Mouse (Mus musculus) ES-E14 (cell line): ENCODE data around the gene Cd300a. TPM values are rescaled to one million over a fixed set of nuclear protein-coding genes. Genes with fewer than 3 reads are reported as not detected.

Experiments used
- DNase-seq: peaks from one replicate; pipeline ENCODE4 v3.0.0-alpha.2; 2013; ENCODE audit warnings: low read depth, low spot score
- H3K27ac ChIP-seq: 2 replicates; pipeline ENCODE4 v1.5.1; 2012; ENCODE audit warnings: low read depth, mild to moderate bottlenecking, low read length, moderate library complexity, mixed read lengths; ENCODE audit not compliant: poor library complexity, insufficient read depth, severe bottlenecking
- H3K36me3 ChIP-seq: 2 replicates; pipeline ENCODE4 v1.6.1; 2012; ENCODE audit warnings: mild to moderate bottlenecking, low read length, moderate library complexity, mixed read lengths; ENCODE audit not compliant: control insufficient read depth, poor library complexity, insufficient read depth, severe bottlenecking
- H3K4me1 ChIP-seq, 2 experiments: fragments of 150-350 bp in 1 of 2; sonication (generic) in 1 of 2; 2 replicates each; pipeline ENCODE4 v1.6.1; 2012; ENCODE audit warnings: low read length in 2 of 2, mild to moderate bottlenecking in 1 of 2, mixed read lengths in 1 of 2; ENCODE audit not compliant: control insufficient read depth in 2 of 2, insufficient read depth in 2 of 2, poor library complexity in 1 of 2
- H3K4me3 ChIP-seq, 2 experiments: fragments of 150-350 bp in 1 of 2; sonication (generic) in 1 of 2; 2 replicates each; pipeline ENCODE4 v1.5.1; 2012; ENCODE audit warnings: low read length in 2 of 2, low read depth in 1 of 2, mild to moderate bottlenecking in 1 of 2, mixed read lengths in 1 of 2; ENCODE audit not compliant: insufficient read depth in 1 of 2, poor library complexity in 1 of 2, severe bottlenecking in 1 of 2
- H3K9ac ChIP-seq: 2 replicates; pipeline ENCODE4 v1.6.1; 2012; ENCODE audit warnings: low read depth, mild to moderate bottlenecking, low read length, mixed read lengths; ENCODE audit not compliant: poor library complexity, insufficient read depth, severe bottlenecking
- H3K9me3 ChIP-seq: fragments of 150-350 bp; sonication (generic); 2 replicates; pipeline ENCODE4 v1.6.1; 2012; ENCODE audit warnings: low read depth, mild to moderate bottlenecking, low read length; ENCODE audit not compliant: control insufficient read depth, insufficient read depth
- CHD2 ChIP-seq: IDR thresholded peaks from 2 replicates; pipeline ENCODE4 v1.6.1; 2014; ENCODE audit warnings: mild to moderate bottlenecking, low read depth, low read length, inconsistent platforms
- HCFC1 ChIP-seq: IDR thresholded peaks from 2 replicates; pipeline ENCODE4 v1.6.1; 2012; ENCODE audit warnings: low read length, inconsistent platforms, borderline replicate concordance; ENCODE audit not compliant: insufficient read depth
- MAFK ChIP-seq: IDR thresholded peaks from 2 replicates; pipeline ENCODE4 v1.6.1; 2014; ENCODE audit warnings: mild to moderate bottlenecking, low read depth, low read length, inconsistent platforms; ENCODE audit not compliant: insufficient read depth
- ZC3H11A ChIP-seq: IDR thresholded peaks from 2 replicates; pipeline ENCODE4 v1.6.1; 2012; ENCODE audit warnings: low read depth, mild to moderate bottlenecking, inconsistent platforms, low read length, borderline replicate concordance
- ZNF384 ChIP-seq: IDR thresholded peaks from 2 replicates; pipeline ENCODE4 v1.6.1; 2012; ENCODE audit warnings: low read depth, low read length, inconsistent platforms
- in situ Hi-C, 2 experiments: fragments of 600-800 bp; cut with MboI; formaldehyde crosslinking; loops; one replicate each; pipeline ENCODE4 v1.15.1; 2025; ENCODE audit warnings: low sequenced_read_pairs in 2 of 2, inconsistent platforms in 1 of 2; ENCODE audit not compliant: unreplicated experiment in 2 of 2
- total RNA-seq: library from RNA; depleted of rRNA; stranded (reverse); fragments of 300-350 nt; gene quantifications from 2 replicates; pipeline ENCODE4 v1.2.3, GENCODE M21; 2012

Cd300a gene
- total RNA-seq, 1 experiment = 0.22 TPM

DNA sequence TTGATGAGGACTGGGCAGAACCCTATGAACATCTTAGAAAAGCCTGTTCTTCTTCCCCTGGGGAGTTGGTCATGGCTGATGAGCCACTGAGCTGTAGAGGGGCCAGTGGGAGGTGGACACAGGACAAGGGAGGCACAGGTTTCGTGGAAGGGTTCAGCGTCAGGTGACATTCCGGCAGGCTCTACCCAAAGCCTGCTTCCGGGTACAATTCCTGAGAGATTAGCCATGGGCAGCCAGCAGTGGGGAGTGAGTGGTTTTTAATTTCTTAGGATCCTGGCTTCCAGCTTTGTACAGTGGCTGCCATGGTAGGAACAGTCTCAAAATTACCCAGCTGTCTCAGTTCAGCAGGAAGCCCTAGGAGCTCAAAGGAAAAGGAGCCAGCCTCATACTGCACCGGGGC lies 42.8 kb upstream of the Cd300a start:
- no peak overlapping the region for H3K27ac ChIP-seq
- no peak for DNase-seq

DNA sequence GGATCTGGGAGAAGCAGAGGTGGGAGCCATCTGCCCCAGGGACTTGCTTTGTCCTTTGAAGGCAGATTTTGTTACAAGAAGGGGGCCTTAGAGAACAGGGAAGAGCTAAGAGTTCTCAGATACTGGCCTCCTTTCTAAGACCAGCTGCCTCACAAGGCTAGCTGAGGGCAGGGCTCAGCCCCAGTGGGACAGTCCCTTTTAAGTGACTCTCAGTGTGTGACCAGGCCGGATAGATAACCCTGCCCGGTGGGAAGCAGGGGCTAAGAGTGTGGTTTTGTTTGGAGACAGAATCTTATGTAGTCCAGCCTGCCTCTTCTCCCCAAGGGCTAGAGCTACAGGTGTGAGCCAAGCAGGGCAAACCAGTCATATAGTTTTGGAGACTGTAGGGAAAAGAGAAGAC lies 40.3 kb upstream of the Cd300a start:
- in situ Hi-C loops = no loop called here
- DNase-seq = no peak
- Histone ChIP-seq H3K9ac (no peak overlapping the region), H3K36me3 (no peaks in the 10 kb centered on the region; the same call in 1 of the 2 replicates), H3K9me3 (no peaks in the 10 kb centered on the region), H3K4me3 (no peak overlapping the region), H3K27ac (no peak overlapping the region), H3K4me1 (peaks cover 15 to 31% of the 10 kb centered on the region in 2 experiments; a peak in 3 of 4 replicates)
- no peak for TF ChIP-seq CHD2
- TF ChIP-seq ZNF384 = no peak
- TF ChIP-seq MAFK = no peak
- TF ChIP-seq ZC3H11A = no peak
- TF ChIP-seq HCFC1 = no peak

More for the DNA sequence above, 42.8 kb upstream of the Cd300a start:
- no peak for TF ChIP-seq ZNF384
- TF ChIP-seq ZC3H11A = no peak
- TF ChIP-seq MAFK = no peak
- no peak for TF ChIP-seq CHD2
- TF ChIP-seq HCFC1 = no peak
- Histone ChIP-seq H3K4me1 (peaks cover 13 to 26% of the 10 kb centered on the region in 2 experiments; a peak in 3 of 4 replicates), H3K4me3 (no peak overlapping the region), H3K9me3 (no peaks in the 10 kb centered on the region), H3K9ac (no peak overlapping the region), H3K36me3 (no peaks in the 10 kb centered on the region)
- in situ Hi-C loops = no loop called here

DNA sequence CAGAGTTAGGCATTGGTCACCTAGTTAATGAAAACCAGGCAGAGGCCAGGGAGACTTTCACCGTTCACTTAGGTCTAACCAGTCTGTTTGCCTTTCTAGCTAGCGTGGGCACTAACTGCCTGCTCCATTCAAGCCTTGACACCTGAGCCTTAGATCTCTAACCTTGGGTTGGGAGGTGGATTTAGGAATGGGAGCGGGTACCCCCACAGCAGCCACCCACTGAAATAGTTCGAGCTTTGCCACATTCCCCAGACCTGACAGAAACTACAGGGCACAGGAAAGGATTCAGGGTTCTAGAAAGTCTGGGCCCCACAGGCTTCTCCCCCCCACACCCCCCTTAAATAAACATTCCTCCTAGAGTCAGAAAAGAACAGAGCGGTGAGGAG lies 39.8 kb upstream of the Cd300a start:
- Histone ChIP-seq H3K36me3 (no peaks in the 10 kb centered on the region; the same call in 1 of the 2 replicates), H3K4me1 (peaks cover 15 to 28% of the 10 kb centered on the region in 2 experiments; a peak in 3 of 4 replicates), H3K9ac (no peak overlapping the region), H3K27ac (no peak overlapping the region), H3K9me3 (no peaks in the 10 kb centered on the region), H3K4me3 (peak overlapping the region in 1 of 2 experiments; percentile 67; a peak in 2 of 4 replicates)
- no peak for DNase-seq
- in situ Hi-C loops = no loop called here
- TF ChIP-seq ZNF384 (no peak), HCFC1 (no peak), ZC3H11A (no peak), MAFK (no peak), CHD2 (no peak)

DNA sequence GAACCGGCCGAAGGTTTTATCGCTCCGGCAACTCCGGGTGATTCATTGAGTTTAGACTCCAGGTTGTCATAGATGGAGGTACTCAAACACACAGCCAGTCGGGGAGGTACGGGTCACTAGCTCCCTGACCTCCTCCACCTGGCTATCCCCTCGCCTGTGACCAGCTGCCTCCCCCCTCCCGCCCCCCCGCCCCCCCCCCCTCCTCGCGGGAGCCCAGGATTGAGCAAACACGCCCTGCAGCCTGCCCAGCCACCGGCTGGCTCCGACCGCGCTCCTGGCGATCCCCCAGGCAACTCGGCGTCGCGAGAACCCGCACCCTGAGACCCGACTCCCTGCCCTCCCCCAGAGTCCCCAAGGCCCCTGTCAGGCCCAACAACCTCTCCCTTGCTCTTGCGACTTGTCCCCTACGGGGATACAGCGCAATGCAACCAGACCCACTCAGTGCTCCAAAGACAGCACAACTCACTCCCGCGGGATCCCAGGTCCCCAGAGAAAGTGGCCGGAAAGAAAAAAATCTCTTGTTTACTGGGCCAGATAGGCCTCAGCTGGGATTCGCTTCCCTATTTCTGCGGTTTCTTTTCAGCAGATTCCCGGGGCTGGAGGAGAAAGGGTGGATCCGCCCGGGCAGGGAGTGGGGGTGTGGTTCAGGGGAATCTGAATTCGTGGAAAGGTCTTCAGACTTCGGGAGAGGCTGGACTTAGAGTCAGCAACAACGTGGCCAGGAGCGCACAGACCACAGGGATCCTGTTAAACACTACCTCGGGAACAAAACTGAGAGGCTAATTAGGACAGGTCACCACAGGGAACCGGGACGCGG lies 39.2 kb upstream of the Cd300a start, which contains the start of gene Gprc5c:
Gene Gprc5c, plus strand, starts transcription at position 701 of the 817 bp plus-strand sequence.
- Histone ChIP-seq H3K4me1 (peaks cover 10 to 24% of the 10 kb centered on the region in 2 experiments; a peak in 3 of 4 replicates), H3K36me3 (no peaks in the 10 kb centered on the region; the same call in 1 of the 2 replicates), H3K4me3 (peak within 1 kb of the TSS; percentile 67 to 73), H3K9me3 (no peaks in the 10 kb centered on the region), H3K27ac (0 out of 2 replicates have a peak within 1 kb of the TSS, but pooled peaks have one; percentile 3), H3K9ac (peak within 1 kb of the TSS; percentile 73)
- no peak for TF ChIP-seq CHD2
- DNase-seq = no peak
- in situ Hi-C loops = no loop called here

DNA sequence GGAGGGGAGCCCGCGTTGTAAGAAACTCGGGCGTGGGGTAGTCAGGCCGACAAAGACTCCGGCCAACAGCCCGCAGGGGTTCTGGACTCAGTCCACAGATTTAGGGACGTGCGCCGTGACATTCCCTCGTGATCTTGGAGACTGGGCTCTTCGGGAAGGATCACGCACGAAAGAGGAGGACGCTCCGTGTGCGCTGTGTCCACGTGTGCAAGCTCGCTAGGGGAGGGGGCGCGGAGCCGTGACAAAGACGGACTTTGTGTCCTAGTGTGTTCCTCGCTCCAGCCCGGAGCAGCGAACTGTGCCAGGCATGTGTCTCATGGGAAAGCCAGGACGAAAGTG lies 38.6 kb upstream of the Cd300a start:
- TF ChIP-seq ZNF384 = no peak
- TF ChIP-seq ZC3H11A = no peak
- TF ChIP-seq MAFK = no peak
- TF ChIP-seq HCFC1 = no peak
- TF ChIP-seq CHD2 = no peak
- in situ Hi-C loops = no loop called here

More for the DNA sequence above, 38.6 kb upstream of the Cd300a start:
- H3K9me3 ChIP-seq = no peaks in the 10 kb centered on the region
- DNase-seq = no peak
- peak overlapping the region; percentile 73; the same call in 1 of the 2 replicates for H3K9ac ChIP-seq
- H3K27ac ChIP-seq = no peak overlapping the region
- H3K36me3 ChIP-seq = no peaks in the 10 kb centered on the region; the same call in 1 of the 2 replicates
- peaks cover 8 to 24% of the 10 kb centered on the region in 2 experiments; a peak in 3 of 4 replicates for H3K4me1 ChIP-seq
- H3K4me3 ChIP-seq = peak overlapping the region; percentile 67 to 73
